Mouse (Mus musculus) ES-Bruce4 (cell line): Measurements from ENCODE around the gene Bdh2.

ENCODE experiments used
- CTCF ChIP-seq: IDR thresholded peaks from one replicate; pipeline ENCODE4 v1.8.1; 2011; ENCODE audit warnings: low read depth, low read length
- EP300 ChIP-seq: IDR thresholded peaks from 2 replicates; pipeline ENCODE4 v1.6.1; 2011; ENCODE audit warnings: low read depth, low read length; ENCODE audit not compliant: insufficient read depth
- POLR2A ChIP-seq: IDR thresholded peaks from one replicate; pipeline ENCODE4 v1.8.1; 2011; ENCODE audit warnings: low read length; ENCODE audit not compliant: insufficient read depth

GRCm38 (mm10) chr3:135304060-135304459, 23.0 kb downstream of the Bdh2 start:
- no peak for TF ChIP-seq CTCF
- no peak for TF ChIP-seq EP300
- no peak for TF ChIP-seq POLR2A
